Mouse (Mus musculus): ENCODE measurements around the gene Entpd6.

- TF ChIP-seq CTCF (IDR thresholded peaks at IDR 0.05; ENCODE audit: borderline replicate concordance, control insufficient read depth, extremely low read depth, insufficient read depth, low read length, poor library complexity) (no peak), POLR2A (IDR thresholded peaks at IDR 0.05; ENCODE audit: control insufficient read depth, extremely low read depth, insufficient read depth, low read length, poor library complexity) (no peak)
Observed at GRCm38 (mm10) chr2:150766083-150766862, 17.4 kb downstream of the Entpd6 start.

Measured in thymus, adult 2 months (tissue).